Mouse (Mus musculus) MEL (cell line): ENCODE data around the gene Lrrk1. TPM values are rescaled to one million over a fixed set of nuclear protein-coding genes. Genes with fewer than 3 reads are reported as not detected.

ENCODE experiments used
- DNase-seq: peaks from one replicate; pipeline ENCODE4 v3.0.0; 2011; ENCODE audit warnings: low read depth, low spot score
- H3K27ac ChIP-seq: 2 replicates; pipeline ENCODE4 v1.5.1; 2012; ENCODE audit warnings: low read depth, mild to moderate bottlenecking, control low read depth, low read length, moderate library complexity; ENCODE audit not compliant: control insufficient read depth
- H3K27me3 ChIP-seq, 2 experiments: fragments of 150-350 bp in 1 of 2; sonication (generic) in 1 of 2; 2 replicates each; pipeline ENCODE4 v1.6.1; 2012; ENCODE audit warnings: low read length in 2 of 2, mild to moderate bottlenecking in 2 of 2, improper control_type of control experiment in 1 of 2, moderate library complexity in 1 of 2; ENCODE audit not compliant: insufficient read depth in 2 of 2, control insufficient read depth in 1 of 2
- H3K36me3 ChIP-seq, 2 experiments: 2 replicates each; pipeline ENCODE4 v1.6.1; 2012 to 2014; ENCODE audit warnings: low read length in 2 of 2, improper control_type of control experiment in 1 of 2, inconsistent platforms in 1 of 2, mild to moderate bottlenecking in 1 of 2; ENCODE audit not compliant: insufficient read depth in 2 of 2, control insufficient read depth in 1 of 2
- H3K4me1 ChIP-seq, 2 experiments: fragments of 150-350 bp in 1 of 2; sonication (generic) in 1 of 2; 2 replicates each; pipeline ENCODE4 v1.6.1; 2012; ENCODE audit warnings: low read length in 2 of 2, improper control_type of control experiment in 1 of 2, mild to moderate bottlenecking in 1 of 2; ENCODE audit not compliant: insufficient read depth in 2 of 2, control insufficient read depth in 1 of 2
- H3K4me3 ChIP-seq, 2 experiments: fragments of 150-350 bp in 1 of 2; sonication (generic) in 1 of 2; 2 replicates each; pipeline ENCODE4 v1.5.1; 2012; ENCODE audit warnings: low read depth in 2 of 2, low read length in 2 of 2, mild to moderate bottlenecking in 2 of 2, moderate library complexity in 2 of 2, control low read depth in 1 of 2, improper control_type of control experiment in 1 of 2; ENCODE audit not compliant: control insufficient read depth in 1 of 2, insufficient read depth in 1 of 2
- H3K79me2 ChIP-seq: 2 replicates; pipeline ENCODE4 v1.6.1; 2012; ENCODE audit warnings: mild to moderate bottlenecking, low read length, moderate library complexity; ENCODE audit not compliant: control insufficient read depth, poor library complexity, insufficient read depth
- H3K9ac ChIP-seq: 2 replicates; pipeline ENCODE4 v1.6.1; 2012; ENCODE audit warnings: low read depth, mild to moderate bottlenecking, control low read depth, low read length, moderate library complexity; ENCODE audit not compliant: control insufficient read depth, poor library complexity, severe bottlenecking
- H3K9me3 ChIP-seq: fragments of 150-350 bp; sonication (generic); replicated peaks from 2 replicates; pipeline ENCODE4 v1.6.1; 2012; ENCODE audit warnings: mild to moderate bottlenecking, low read length, improper control_type of control experiment, moderate library complexity; ENCODE audit not compliant: insufficient read depth
- BHLHE40 ChIP-seq: IDR thresholded peaks from 2 replicates; pipeline ENCODE4 v1.6.1; 2012; ENCODE audit warnings: low read depth, mild to moderate bottlenecking, inconsistent platforms, low read length, improper control_type of control experiment, borderline replicate concordance
- CHD2 ChIP-seq: IDR thresholded peaks from 2 replicates; pipeline ENCODE4 v1.6.1; 2011; ENCODE audit warnings: low read length, improper control_type of control experiment
- CTCF ChIP-seq, 3 experiments: IDR thresholded peaks in 2 of 3; conservative IDR thresholded peaks in 1 of 3; 2 replicates each; pipeline ENCODE4 v1.5.1; 2011 to 2012; ENCODE audit warnings: low read length in 3 of 3, low read depth in 2 of 3, mild to moderate bottlenecking in 2 of 3, improper control_type of control experiment in 1 of 3, inconsistent platforms in 1 of 3, mixed read lengths in 1 of 3, moderate library complexity in 1 of 3; ENCODE audit not compliant: control insufficient read depth in 1 of 3, insufficient read depth in 1 of 3, poor library complexity in 1 of 3, severe bottlenecking in 1 of 3
- ELF1 ChIP-seq: IDR thresholded peaks from 2 replicates; pipeline ENCODE4 v1.6.1; 2014; ENCODE audit warnings: low read depth, mild to moderate bottlenecking, inconsistent platforms, low read length, improper control_type of control experiment, moderate library complexity
- EP300 ChIP-seq, 2 experiments: IDR thresholded peaks; 2 replicates each; pipeline ENCODE4 v1.6.1; 2011; ENCODE audit warnings: improper control_type of control experiment in 2 of 2, low read length in 2 of 2, low read depth in 1 of 2, mild to moderate bottlenecking in 1 of 2
- GABPA ChIP-seq: IDR thresholded peaks from 2 replicates; pipeline ENCODE4 v1.6.1; 2012; ENCODE audit warnings: low read depth, mild to moderate bottlenecking, inconsistent platforms, low read length, improper control_type of control experiment, moderate library complexity
- JUND ChIP-seq: IDR thresholded peaks from 2 replicates; pipeline ENCODE4 v1.6.1; 2011; ENCODE audit warnings: low read depth, mild to moderate bottlenecking, improper control_type of control experiment, low read length
- MAX ChIP-seq: IDR thresholded peaks from 2 replicates; pipeline ENCODE4 v1.6.1; 2011; ENCODE audit warnings: low read length, improper control_type of control experiment
- MEF2A ChIP-seq: IDR thresholded peaks from 2 replicates; pipeline ENCODE4 v1.6.1; 2014; ENCODE audit warnings: low read depth, mild to moderate bottlenecking, inconsistent platforms, low read length, improper control_type of control experiment; ENCODE audit not compliant: poor library complexity, insufficient replicate concordance, severe bottlenecking; ENCODE audit errors: extremely low read depth
- MYB ChIP-seq: IDR thresholded peaks from 2 replicates; pipeline ENCODE4 v1.6.1; 2011; ENCODE audit warnings: mild to moderate bottlenecking, low read depth, low read length, improper control_type of control experiment
- MYC ChIP-seq: IDR thresholded peaks from 2 replicates; pipeline ENCODE4 v1.6.1; 2011; ENCODE audit warnings: low read depth, mild to moderate bottlenecking, low read length, improper control_type of control experiment, moderate library complexity
- NELFE ChIP-seq: IDR thresholded peaks from 2 replicates; pipeline ENCODE4 v1.6.1; 2011; ENCODE audit warnings: low read depth, low read length, improper control_type of control experiment
- POLR2AphosphoS5 ChIP-seq: IDR thresholded peaks from 2 replicates; pipeline ENCODE4 v1.6.1; 2012; ENCODE audit warnings: low read depth, borderline replicate concordance, mild to moderate bottlenecking, inconsistent platforms, low read length, moderate library complexity, mixed read lengths
- RCOR1 ChIP-seq: IDR thresholded peaks from 2 replicates; pipeline ENCODE4 v1.6.1; 2012; ENCODE audit warnings: low read depth, mild to moderate bottlenecking, inconsistent platforms, low read length, improper control_type of control experiment
- TCF12 ChIP-seq: IDR thresholded peaks from 2 replicates; pipeline ENCODE4 v1.6.1; 2014; ENCODE audit warnings: low read depth, mild to moderate bottlenecking, inconsistent platforms, low read length, improper control_type of control experiment, moderate library complexity
- USF1 ChIP-seq: IDR thresholded peaks from 2 replicates; pipeline ENCODE4 v1.6.1; 2014; ENCODE audit warnings: low read depth, mild to moderate bottlenecking, inconsistent platforms, low read length, improper control_type of control experiment, moderate library complexity
- ZKSCAN1 ChIP-seq: IDR thresholded peaks from 2 replicates; pipeline ENCODE4 v1.6.1; 2012; ENCODE audit warnings: low read depth, mild to moderate bottlenecking, inconsistent platforms, low read length, improper control_type of control experiment, moderate library complexity
- ZMIZ1 ChIP-seq: IDR thresholded peaks from 2 replicates; pipeline ENCODE4 v1.6.1; 2012; ENCODE audit warnings: low read depth, mild to moderate bottlenecking, inconsistent platforms, low read length, improper control_type of control experiment, moderate library complexity
- ZNF384 ChIP-seq: IDR thresholded peaks from 2 replicates; pipeline ENCODE4 v1.6.1; 2012; ENCODE audit warnings: low read depth, mild to moderate bottlenecking, inconsistent platforms, low read length, improper control_type of control experiment
- polyA plus RNA-seq, 2 experiments: library from polyadenylated mRNA; stranded (reverse) in 1 of 2; unstranded in 1 of 2; fragments of >175 nt in 1 of 2; fragments of >200 nt in 1 of 2; gene quantifications; 2 replicates each; pipeline versions ENCODE4 v1.2.1 to v1.2.4; 2012; ENCODE audit warnings: low replicate concordance in 2 of 2, low read depth in 1 of 2; ENCODE audit not compliant: insufficient read length in 2 of 2, insufficient read depth in 1 of 2, missing spikeins in 1 of 2
- total RNA-seq: library from RNA; depleted of rRNA; stranded (reverse); fragments of 300-350 nt; gene quantifications from 2 replicates; pipeline ENCODE4 v1.2.3, GENCODE M21; 2012

The Lrrk1 gene
- total and polyA plus RNA-seq, 3 experiments, result 9.1 to 19.1 TPM; not detected in 1

DNA sequence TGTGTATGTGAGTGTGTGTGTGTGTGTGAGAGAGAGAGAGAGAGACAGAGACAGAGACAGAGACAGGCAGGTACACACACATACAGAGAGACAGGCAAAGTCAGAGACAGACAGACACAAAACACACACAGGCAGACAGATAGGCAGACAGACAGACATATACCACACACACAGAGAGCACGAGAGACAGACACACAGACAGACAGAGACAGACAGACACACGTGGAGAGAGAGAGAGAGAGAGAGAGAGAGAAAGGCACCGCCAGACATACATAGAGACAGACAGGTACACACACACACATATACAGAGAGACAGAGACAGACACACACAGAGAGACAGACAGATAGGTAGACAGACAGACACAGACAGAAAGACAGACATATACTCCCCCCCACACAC lies 138.7 kb downstream of the Lrrk1 start:
- TF ChIP-seq RCOR1 (no peak), NELFE (no peak)
- TF ChIP-seq, all 39 proteins: peak for 0
- Histone ChIP-seq H3K27ac (no peak overlapping the region), H3K9me3 (no peaks in the 10 kb centered on the region), H3K27me3 (no peaks in the 10 kb centered on the region), H3K79me2 (no peaks in the 10 kb centered on the region), H3K4me3 (no peak overlapping the region), H3K4me1 (no peaks in the 10 kb centered on the region), H3K9ac (no peak overlapping the region), H3K36me3 (no peaks in the 10 kb centered on the region)
- DNase-seq, result no peak

DNA sequence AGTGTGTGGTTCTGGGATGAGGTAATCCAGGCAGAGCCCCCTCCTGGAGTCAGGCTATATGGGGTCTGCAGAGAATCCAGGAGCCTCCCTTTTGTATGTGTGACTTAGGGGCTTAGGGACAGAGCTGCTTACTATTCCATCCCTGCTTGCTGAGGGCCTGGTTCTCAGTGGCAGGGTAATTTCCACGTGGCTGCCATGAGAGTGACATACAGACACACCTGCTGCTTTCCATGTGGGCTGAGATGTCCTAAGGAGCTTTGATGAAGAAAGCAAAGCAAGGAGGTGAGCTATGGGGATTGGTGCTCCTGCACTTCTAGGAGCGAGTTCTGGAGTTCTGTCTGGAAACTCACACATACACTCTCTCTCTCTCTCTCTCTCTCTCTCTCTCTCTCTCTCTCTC lies 139.1 kb downstream of the Lrrk1 start:
- Histone ChIP-seq H3K79me2 (no peaks in the 10 kb centered on the region), H3K4me1 (no peaks in the 10 kb centered on the region)

DNA sequence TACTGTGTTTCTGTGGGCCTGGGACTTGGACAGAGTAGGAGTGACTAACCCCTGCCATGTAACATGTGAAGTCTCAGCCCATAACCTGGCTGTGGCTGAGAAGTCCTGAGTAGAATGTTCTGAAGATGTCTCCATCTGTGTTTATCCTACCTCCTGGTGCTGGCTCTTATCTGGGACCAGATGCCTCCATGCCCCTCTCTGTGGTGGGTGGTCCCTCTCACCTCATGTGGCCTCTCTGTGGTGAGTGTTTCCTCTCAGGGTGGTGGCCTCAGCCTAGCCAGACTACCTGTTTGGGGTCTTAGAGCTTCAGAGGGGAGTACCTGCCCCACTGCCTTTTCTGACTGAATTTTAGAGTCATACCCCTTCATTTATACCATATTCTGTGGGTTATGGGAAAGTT lies 139.9 kb downstream of the Lrrk1 start:
- TF ChIP-seq EP300 (IDR thresholded peaks at IDR 0.05; ENCODE audit: low read depth in 1 of 2, low read length in 2 of 2), result 0 out of 4 replicates have a peak, but pooled peaks of 1 of the 2 experiments have one; percentile 10
- TF ChIP-seq ELF1, result no peak
- TF ChIP-seq, all 39 proteins: peak for 1
- Histone ChIP-seq H3K9me3 (no peaks in the 10 kb centered on the region), H3K27me3 (no peaks in the 10 kb centered on the region), H3K36me3 (no peaks in the 10 kb centered on the region), H3K4me1 (no peaks in the 10 kb centered on the region), H3K79me2 (no peaks in the 10 kb centered on the region), H3K4me3 (no peak overlapping the region), H3K9ac (no peak overlapping the region), H3K27ac (no peak overlapping the region)
- no peak for DNase-seq

More for the DNA sequence above, 139.1 kb downstream of the Lrrk1 start:
- Histone ChIP-seq H3K4me3 (no peak overlapping the region), H3K27me3 (no peaks in the 10 kb centered on the region), H3K36me3 (no peaks in the 10 kb centered on the region), H3K9ac (no peak overlapping the region), H3K9me3 (no peaks in the 10 kb centered on the region), H3K27ac (no peak overlapping the region)
- no peak for TF ChIP-seq GABPA
- TF ChIP-seq BHLHE40, result no peak
- no peak for TF ChIP-seq ZMIZ1
- TF ChIP-seq POLR2AphosphoS5, result no peak
- TF ChIP-seq ZKSCAN1, result no peak
- TF ChIP-seq CTCF (IDR thresholded peaks at IDR 0.05 in 2 of 3, conservative IDR thresholded peaks at IDR 0.05 in 1 of 3; ENCODE audit: control insufficient read depth in 1 of 3, insufficient read depth in 1 of 3, low read depth in 2 of 3, low read length in 3 of 3, poor library complexity in 1 of 3, severe bottlenecking in 1 of 3), result no peak
- no peak for TF ChIP-seq ZNF384
- no peak for TF ChIP-seq USF1
- TF ChIP-seq MYC, result no peak
- no peak for TF ChIP-seq TCF12
- TF ChIP-seq ELF1, result no peak
- TF ChIP-seq MAX, result no peak
- no peak for TF ChIP-seq RCOR1
- no peak for TF ChIP-seq JUND
- TF ChIP-seq MYB, result no peak
- no peak for TF ChIP-seq MEF2A
- no peak for TF ChIP-seq CHD2
- no peak for DNase-seq
